Mouse (Mus musculus) olfactory bulb, adult 2 months (tissue): Measurements from ENCODE around the gene Oxld1. TPM values are rescaled to one million over a fixed set of nuclear protein-coding genes. Genes with fewer than 3 reads are reported as not detected.
"Not testable (repeated sequence)": the region's sequence is repeated elsewhere in the genome, so short reads cannot be mapped to it uniquely, and the experiment has no call there.

Experiments
- H3K27ac ChIP-seq: fragments of 200-500 bp; 2 replicates; pipeline ENCODE4 v1.5.1; 2012; ENCODE audit warnings: low read depth, low read length; ENCODE audit not compliant: insufficient read depth
- H3K4me1 ChIP-seq: fragments of 200-500 bp; 2 replicates; pipeline ENCODE4 v1.6.1; 2012; ENCODE audit warnings: low read length; ENCODE audit not compliant: control insufficient read depth, insufficient read depth
- H3K4me3 ChIP-seq: fragments of 200-500 bp; 2 replicates; pipeline ENCODE4 v1.5.1; 2012; ENCODE audit warnings: mild to moderate bottlenecking, low read depth, low read length, moderate library complexity; ENCODE audit not compliant: insufficient read depth
- CTCF ChIP-seq: fragments of 200-500 bp; IDR thresholded peaks from 2 replicates; pipeline ENCODE4 v1.5.1; 2012; ENCODE audit warnings: low read depth, mild to moderate bottlenecking, low read length, moderate library complexity; ENCODE audit not compliant: insufficient read depth
- POLR2A ChIP-seq: fragments of 200-500 bp; IDR thresholded peaks from 2 replicates; pipeline ENCODE4 v1.6.1; 2012; ENCODE audit warnings: mild to moderate bottlenecking, low read depth, low read length, moderate library complexity; ENCODE audit not compliant: insufficient read depth
- WGBS: fragments of 180-500 bp; shearing (Covaris S2); methylation state at CpG from one replicate; pipeline ENCODE4 v1.1.7; 2018; 5-methylcytosine and 5-hydroxymethylcytosine counted together
- polyA plus RNA-seq: library from polyadenylated mRNA; stranded (reverse); fragments of >200 nt; gene quantifications from 2 replicates; pipeline ENCODE4 v1.2.4, GENCODE M21; 2012; ENCODE audit warnings: low replicate concordance; ENCODE audit not compliant: missing spikeins, insufficient read depth, insufficient read length

The Oxld1 gene
- polyA plus RNA-seq, 1 experiment = not detected

DNA sequence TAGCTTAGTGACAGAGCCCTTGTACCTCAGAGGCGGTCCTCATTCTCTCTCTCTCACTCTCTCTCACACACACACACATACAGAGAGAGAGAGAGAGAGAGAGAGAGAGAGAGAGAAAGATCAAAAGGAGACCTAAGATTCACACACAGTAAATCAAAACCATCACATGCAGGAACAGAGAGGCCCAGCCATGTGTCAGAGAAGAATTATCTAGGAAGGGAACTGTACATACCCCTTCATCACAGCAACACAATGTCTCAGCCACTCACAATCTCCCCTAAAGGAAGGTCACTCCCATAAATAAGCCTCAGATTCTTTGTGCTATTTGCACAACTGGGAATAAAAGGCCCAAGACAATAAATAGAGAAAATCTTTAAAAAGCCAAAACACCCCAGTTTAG lies 39.3 kb downstream of the Oxld1 start:
- H3K4me3 ChIP-seq = no peak overlapping the region
- 100% methylated on average over 1 of the region's 1 CpGs for WGBS
- TF ChIP-seq CTCF = no peak
- no peak for TF ChIP-seq POLR2A

DNA sequence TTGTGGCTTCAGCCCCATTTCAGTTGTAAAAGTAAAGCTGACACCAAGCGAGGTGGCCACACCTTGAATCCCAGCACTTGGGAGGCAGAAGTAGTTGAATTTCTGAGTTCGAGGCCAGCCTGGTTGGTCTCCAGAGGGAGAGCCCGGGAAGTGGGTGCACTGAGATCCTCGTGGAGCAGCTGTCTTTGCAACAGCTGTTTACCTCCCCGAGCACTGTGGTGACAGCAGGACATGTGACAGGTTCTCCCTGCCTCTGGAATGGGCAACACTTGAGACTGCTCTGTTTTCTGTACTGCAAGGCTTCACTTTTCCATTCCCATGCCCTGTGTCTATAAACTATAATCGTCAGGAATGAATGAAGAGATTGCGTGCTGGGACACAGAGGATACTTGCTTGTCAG lies 40.0 kb downstream of the Oxld1 start:
- Histone ChIP-seq H3K27ac (no peak overlapping the region), H3K4me3 (no peak overlapping the region), H3K4me1 (no peaks in the 10 kb centered on the region)
- 95% methylated on average over 7 of the region's 7 CpGs for WGBS
- TF ChIP-seq CTCF (no peak), POLR2A (no peak)

More for the DNA sequence above, 39.3 kb downstream of the Oxld1 start:
- no peaks in the 10 kb centered on the region for H3K4me1 ChIP-seq
- no peak overlapping the region for H3K27ac ChIP-seq

DNA sequence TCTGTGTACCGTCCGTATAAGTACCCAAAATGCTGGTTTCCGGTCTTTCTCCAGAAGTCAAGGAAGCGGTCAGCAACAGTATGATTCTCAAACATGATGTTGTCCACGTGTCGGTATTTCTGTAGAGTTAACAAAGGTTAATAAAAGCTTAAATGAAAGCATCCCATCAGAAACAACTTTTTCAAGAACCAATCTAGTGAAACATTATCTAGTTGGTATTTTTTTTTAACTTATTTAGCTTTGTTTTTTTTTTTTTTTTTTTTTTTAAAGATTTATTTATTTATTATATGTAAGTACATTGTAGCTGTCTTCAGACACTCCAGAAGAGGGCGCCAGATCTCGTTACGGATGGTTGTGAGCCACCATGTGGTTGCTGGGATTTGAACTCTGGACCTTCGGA lies 44.2 kb downstream of the Oxld1 start:
- H3K27ac ChIP-seq, H3K4me1 ChIP-seq, H3K4me3 ChIP-seq: not testable (repeated sequence)
- WGBS = 87% methylated on average over 10 of the region's 10 CpGs

Other genes starting within 250 kb of the Oxld1 start
- not detected in 2 replicates for gene Bahcc1, start 225.1 kb downstream of the Oxld1 start, polyA plus RNA-seq
- 702 and 785 TPM in 2 replicates for gene Actg1, start 109.5 kb downstream of the Oxld1 start, polyA plus RNA-seq
- not detected in 2 replicates for gene Fscn2, start 96.5 kb downstream of the Oxld1 start, polyA plus RNA-seq
- gene Faap100, start 79.3 kb downstream of the Oxld1 start, polyA plus RNA-seq = not detected in 2 replicates
- not detected in 2 replicates for gene Nploc4, start 20.4 kb downstream of the Oxld1 start, polyA plus RNA-seq
- gene Tspan10, start 15.4 kb downstream of the Oxld1 start, polyA plus RNA-seq = not detected in 2 replicates
- not detected in 2 replicates for gene Pde6g, start 4.6 kb downstream of the Oxld1 start, polyA plus RNA-seq
- not detected in 2 replicates for gene Ccdc137, start within 50 bp of the Oxld1 start, polyA plus RNA-seq
- gene Arl16, start 9.5 kb upstream of the Oxld1 start, polyA plus RNA-seq = not detected in 2 replicates
- not detected in 2 replicates for gene Mrpl12, start 26.5 kb upstream of the Oxld1 start, polyA plus RNA-seq
- gene Slc25a10, start 33.8 kb upstream of the Oxld1 start, polyA plus RNA-seq = not detected in 2 replicates
- gene Gcgr, start 72.6 kb upstream of the Oxld1 start, polyA plus RNA-seq = not detected in 2 replicates
- gene Mcrip1, start 91.7 kb upstream of the Oxld1 start, polyA plus RNA-seq = not detected in 2 replicates
- gene Ppp1r27, start 93.1 kb upstream of the Oxld1 start, polyA plus RNA-seq = not detected in 2 replicates
- gene P4hb, start 115.2 kb upstream of the Oxld1 start, polyA plus RNA-seq = 309 TPM in 1 of 2 replicates, not detected in the other
- 143 TPM in 1 of 2 replicates, not detected in the other for gene Arhgdia, start 123.6 kb upstream of the Oxld1 start, polyA plus RNA-seq
- not detected in 2 replicates for gene Alyref, start 140.3 kb upstream of the Oxld1 start, polyA plus RNA-seq
- gene Anapc11, start 140.4 kb upstream of the Oxld1 start, polyA plus RNA-seq = not detected in 2 replicates
- not detected in 2 replicates for gene Npb, start 150.4 kb upstream of the Oxld1 start, polyA plus RNA-seq
- gene Pcyt2, start 159.9 kb upstream of the Oxld1 start, polyA plus RNA-seq = not detected in 2 replicates
- gene Sirt7, start 167.2 kb upstream of the Oxld1 start, polyA plus RNA-seq = not detected in 2 replicates
- 234 TPM in 1 of 2 replicates, not detected in the other for gene Mafg, start 175.5 kb upstream of the Oxld1 start, polyA plus RNA-seq
- not detected in 2 replicates for gene Pycr1, start 185.7 kb upstream of the Oxld1 start, polyA plus RNA-seq
- gene Myadml2, start 190.1 kb upstream of the Oxld1 start, polyA plus RNA-seq = not detected in 2 replicates
- gene Notum, start 203.1 kb upstream of the Oxld1 start, polyA plus RNA-seq = not detected in 2 replicates
- gene Aspscr1, start 214.9 kb upstream of the Oxld1 start, polyA plus RNA-seq = not detected in 2 replicates